Mouse (Mus musculus): ENCODE results near the gene Itpr2. TPM values are rescaled to one million over a fixed set of nuclear protein-coding genes. Genes with fewer than 3 reads are reported as not detected.

Itpr2 gene
- polyA plus RNA-seq, 1 experiment, result 6.6 TPM

DNA sequence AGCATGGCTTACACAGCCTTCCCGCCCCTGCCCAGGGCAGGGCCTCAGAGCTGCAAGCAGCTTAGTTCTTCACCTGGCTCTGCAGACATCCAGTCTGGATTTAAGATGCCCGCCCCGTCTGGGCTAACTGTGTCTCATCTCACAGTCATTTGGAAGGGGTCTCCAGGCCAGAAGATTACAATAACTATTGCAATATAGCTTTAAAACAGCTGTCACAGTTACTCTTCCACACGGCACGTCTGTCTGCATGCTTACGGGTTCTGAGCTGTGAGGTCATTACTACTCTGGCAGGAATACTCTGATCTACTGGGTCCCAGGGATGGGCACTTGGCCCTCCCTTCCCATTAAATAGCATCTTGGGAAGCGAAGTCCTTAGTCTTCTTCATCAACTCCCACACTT lies 393.3 kb downstream of the Itpr2 start:
- TF ChIP-seq POLR2A (IDR thresholded peaks at IDR 0.05; ENCODE audit: borderline replicate concordance, insufficient read depth, low read length) (no peak), CTCF (IDR thresholded peaks at IDR 0.05; ENCODE audit: borderline replicate concordance, insufficient read depth, low read depth, low read length) (no peak)
- H3K27me3 ChIP-seq (ENCODE audit: control insufficient read depth, insufficient read depth, low read length), result no peaks in the 10 kb centered on the region
- no peak for DNase-seq
- no peak overlapping the region for H3K27ac ChIP-seq (ENCODE audit: insufficient read depth, low read length)
- 89% methylated on average over 7 of the region's 7 CpGs for WGBS
- H3K4me3 ChIP-seq (replicated peaks; ENCODE audit: insufficient read depth, low read depth, low read length), result no peak overlapping the region
- H3K4me1 ChIP-seq (ENCODE audit: control insufficient read depth, insufficient read depth, low read length), result no peaks in the 10 kb centered on the region; the same call in 1 of the 2 replicates

DNA sequence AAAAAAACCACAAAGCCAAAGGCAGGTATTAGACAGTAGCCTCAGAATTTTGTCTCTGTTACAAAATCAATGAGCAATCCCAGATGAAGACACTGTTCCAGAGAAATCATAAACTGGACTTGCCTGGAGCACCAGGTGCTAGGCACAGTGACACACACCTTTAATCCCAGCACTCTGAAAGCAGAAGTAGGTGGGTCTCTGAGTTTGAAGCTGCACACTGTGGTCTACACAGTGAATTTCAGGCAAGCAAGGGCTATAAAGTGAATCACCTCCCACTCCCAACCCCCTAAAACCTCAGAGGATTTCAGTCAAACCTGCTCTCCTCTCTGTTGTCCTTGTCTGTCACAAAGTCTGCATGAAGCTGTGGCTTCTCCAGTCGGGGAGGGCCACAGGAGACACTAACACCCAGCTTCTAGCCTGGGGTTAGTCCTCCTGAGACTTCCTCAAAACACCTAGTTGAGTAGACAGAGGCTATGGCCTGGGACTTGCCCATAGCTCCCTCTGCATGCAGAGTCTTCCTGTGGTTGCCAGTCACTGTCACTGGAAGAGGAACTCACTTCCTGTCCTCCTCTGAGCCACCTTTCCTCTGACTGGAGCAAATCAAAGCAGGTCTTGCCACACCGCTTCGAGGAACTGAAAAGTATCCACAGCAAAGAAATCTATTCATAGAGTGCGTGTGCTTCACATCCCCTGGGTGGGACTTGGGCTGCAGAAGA lies 394.7 kb downstream of the Itpr2 start:
- Histone ChIP-seq H3K4me3 (replicated peaks; ENCODE audit: insufficient read depth, low read depth, low read length) (no peak overlapping the region), H3K27ac (ENCODE audit: insufficient read depth, low read length) (no peak overlapping the region), H3K27me3 (ENCODE audit: control insufficient read depth, insufficient read depth, low read length) (no peaks in the 10 kb centered on the region), H3K4me1 (ENCODE audit: control insufficient read depth, insufficient read depth, low read length) (no peaks in the 10 kb centered on the region)
- 87% methylated on average over 4 of the region's 4 CpGs for WGBS
- no peak for TF ChIP-seq CTCF (IDR thresholded peaks at IDR 0.05; ENCODE audit: borderline replicate concordance, insufficient read depth, low read depth, low read length)
- TF ChIP-seq POLR2A (IDR thresholded peaks at IDR 0.05; ENCODE audit: borderline replicate concordance, insufficient read depth, low read length), result no peak
- DNase-seq, result no peak

DNA sequence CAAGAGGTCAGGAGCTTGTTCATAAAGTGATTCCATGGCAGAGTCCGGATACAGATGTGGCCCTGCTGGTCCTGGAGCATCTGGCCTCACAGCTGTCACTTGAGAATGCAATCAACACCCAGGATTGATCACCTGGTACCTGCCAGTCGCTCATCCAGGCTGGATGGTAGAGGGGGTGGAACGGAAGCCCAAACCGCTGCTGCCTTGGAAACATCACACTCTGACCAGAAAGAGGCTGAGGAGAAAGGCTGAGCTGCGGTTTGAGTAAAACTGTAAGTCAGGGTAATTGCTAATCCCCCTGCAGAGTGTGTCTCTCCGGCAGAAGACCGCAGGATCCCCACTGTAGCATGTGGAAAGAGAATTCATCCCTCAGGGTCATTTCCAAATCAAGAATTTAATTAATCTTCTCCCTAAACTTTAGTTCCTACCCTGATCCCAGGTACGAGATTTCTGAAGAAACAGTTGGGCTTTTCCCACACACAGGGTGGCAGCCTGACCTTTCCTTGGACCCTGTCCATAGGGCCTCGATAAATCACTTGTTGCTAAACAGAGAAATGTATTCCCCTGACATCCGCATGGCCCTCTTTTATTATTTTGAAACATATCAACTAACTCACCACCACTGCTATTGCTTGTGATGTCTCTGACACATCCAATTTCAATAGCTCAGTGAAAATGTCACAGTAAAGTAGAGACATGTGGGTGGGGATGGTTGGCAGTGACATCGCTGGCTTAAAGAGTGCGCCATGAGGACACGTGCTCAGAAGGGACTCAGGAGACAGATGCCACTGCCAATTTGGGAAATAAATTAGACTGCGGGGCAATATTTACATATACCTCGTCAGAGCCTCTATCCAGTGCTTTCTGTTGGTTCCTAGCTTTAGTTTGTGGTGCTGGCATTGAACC lies 418.7 kb downstream of the Itpr2 start:
- Histone ChIP-seq H3K27ac (ENCODE audit: insufficient read depth, low read length) (no peak overlapping the region), H3K4me3 (replicated peaks; ENCODE audit: insufficient read depth, low read depth, low read length) (no peak overlapping the region), H3K27me3 (ENCODE audit: control insufficient read depth, insufficient read depth, low read length) (no peaks in the 10 kb centered on the region), H3K4me1 (ENCODE audit: control insufficient read depth, insufficient read depth, low read length) (no peaks in the 10 kb centered on the region)
- WGBS, result 64% methylated on average over 15 of the region's 15 CpGs
- no peak for TF ChIP-seq POLR2A (IDR thresholded peaks at IDR 0.05; ENCODE audit: borderline replicate concordance, insufficient read depth, low read length)
- TF ChIP-seq CTCF (IDR thresholded peaks at IDR 0.05; ENCODE audit: borderline replicate concordance, insufficient read depth, low read depth, low read length), result no peak
- DNase-seq, result no peak

DNA sequence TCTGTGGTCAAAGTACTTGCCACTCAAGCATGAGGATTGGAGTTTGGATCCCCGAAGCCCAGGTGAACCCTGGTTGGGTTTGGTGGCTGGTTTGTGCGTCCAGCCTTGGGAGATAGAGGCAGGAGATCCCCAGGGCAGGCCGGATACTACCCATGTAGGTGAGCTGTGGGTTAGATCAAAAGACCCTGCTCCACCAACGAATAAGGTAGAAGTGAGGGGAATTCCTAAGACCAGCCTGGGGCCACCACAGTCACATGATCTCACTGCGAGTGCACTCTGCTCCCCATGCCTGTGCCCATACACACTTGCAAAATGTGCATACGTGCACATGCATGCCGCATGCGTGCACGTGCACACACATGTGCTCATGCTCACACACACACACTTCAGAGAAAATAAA lies 419.5 kb downstream of the Itpr2 start:
- TF ChIP-seq POLR2A (IDR thresholded peaks at IDR 0.05; ENCODE audit: borderline replicate concordance, insufficient read depth, low read length) (no peak), CTCF (IDR thresholded peaks at IDR 0.05; ENCODE audit: borderline replicate concordance, insufficient read depth, low read depth, low read length) (no peak)
- Histone ChIP-seq H3K27me3 (ENCODE audit: control insufficient read depth, insufficient read depth, low read length) (no peaks in the 10 kb centered on the region), H3K4me1 (ENCODE audit: control insufficient read depth, insufficient read depth, low read length) (no peaks in the 10 kb centered on the region), H3K4me3 (replicated peaks; ENCODE audit: insufficient read depth, low read depth, low read length) (no peak overlapping the region), H3K27ac (ENCODE audit: insufficient read depth, low read length) (no peak overlapping the region)
- DNase-seq, result no peak
- 95% methylated on average over 9 of the region's 9 CpGs for WGBS

DNA sequence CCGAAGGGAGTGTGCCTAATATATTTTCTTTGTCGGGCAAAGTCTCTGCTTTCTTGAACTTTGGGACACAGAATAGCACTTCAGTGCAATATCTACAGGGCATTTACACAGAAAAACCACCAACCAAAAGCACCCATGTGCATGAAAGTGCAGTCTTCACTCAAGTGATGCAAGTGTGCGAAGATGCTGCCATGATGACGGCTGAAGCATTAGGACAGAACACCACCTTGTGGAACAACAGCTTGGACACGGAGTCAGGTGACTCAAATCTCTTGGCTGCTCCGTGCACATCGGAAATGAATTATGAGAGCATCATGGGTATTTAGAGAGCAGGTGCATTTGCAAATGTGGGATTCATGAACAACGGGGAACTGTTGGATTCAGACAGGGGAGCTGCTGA lies 420.4 kb downstream of the Itpr2 start:
- 64% methylated on average over 8 of the region's 8 CpGs for WGBS

DNA sequence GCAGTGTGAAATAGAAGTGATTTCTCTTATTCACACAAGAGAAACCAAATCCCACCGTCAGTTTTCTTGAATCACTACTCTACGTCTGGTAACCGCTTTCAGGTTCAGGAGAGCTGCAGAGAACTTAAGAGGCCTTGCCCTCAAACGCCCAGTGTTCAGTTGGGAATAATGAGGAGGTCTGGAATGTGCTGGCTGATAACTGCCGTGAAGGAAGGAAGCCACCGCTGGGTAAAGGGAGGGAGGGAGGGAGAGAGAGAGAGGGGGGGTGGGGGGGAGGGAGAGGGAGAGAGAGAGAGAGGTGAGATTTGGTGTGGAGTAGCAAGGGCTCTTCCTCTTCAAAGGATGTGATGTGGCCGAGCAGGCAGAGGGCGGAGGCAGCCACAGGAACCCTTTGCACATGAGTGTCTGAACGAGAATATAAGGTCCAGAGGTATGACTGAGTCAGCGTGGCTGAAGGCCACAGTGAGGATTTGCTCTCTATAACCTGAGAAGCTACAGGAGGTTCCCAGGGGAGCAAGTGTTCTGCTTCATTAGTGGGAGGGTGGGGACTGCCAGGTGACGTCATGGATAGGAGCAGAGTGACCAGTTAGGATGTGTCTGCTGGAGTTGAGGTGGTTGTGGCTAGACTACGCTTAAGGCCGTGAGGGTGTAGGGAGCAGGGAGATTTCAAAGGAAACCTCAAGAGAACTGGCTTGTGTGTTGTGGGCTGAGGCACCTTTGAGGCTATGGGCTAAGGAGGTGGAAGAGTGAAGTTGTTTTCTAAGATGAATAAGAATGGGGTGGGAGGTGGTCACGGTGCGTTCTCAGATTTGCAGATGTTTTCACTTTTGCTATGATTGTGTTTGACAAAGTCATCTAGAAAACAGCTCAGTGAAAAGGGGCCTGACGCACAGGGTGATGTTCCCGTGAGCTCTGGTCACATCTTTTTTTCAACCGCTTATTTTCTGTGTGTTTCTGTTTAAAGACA lies 421.2 kb downstream of the Itpr2 start:
- no peak overlapping the region for H3K27ac ChIP-seq (ENCODE audit: insufficient read depth, low read length)
- 86% methylated on average over 18 of the region's 18 CpGs for WGBS
- no peaks in the 10 kb centered on the region for H3K27me3 ChIP-seq (ENCODE audit: control insufficient read depth, insufficient read depth, low read length)
- TF ChIP-seq POLR2A (IDR thresholded peaks at IDR 0.05; ENCODE audit: borderline replicate concordance, insufficient read depth, low read length), result no peak
- TF ChIP-seq CTCF (IDR thresholded peaks at IDR 0.05; ENCODE audit: borderline replicate concordance, insufficient read depth, low read depth, low read length), result no peak
- H3K4me1 ChIP-seq (ENCODE audit: control insufficient read depth, insufficient read depth, low read length), result no peaks in the 10 kb centered on the region
- no peak for DNase-seq
- no peak overlapping the region for H3K4me3 ChIP-seq (replicated peaks; ENCODE audit: insufficient read depth, low read depth, low read length)

More for the DNA sequence above, 420.4 kb downstream of the Itpr2 start:
- Histone ChIP-seq H3K4me1 (ENCODE audit: control insufficient read depth, insufficient read depth, low read length) (no peaks in the 10 kb centered on the region), H3K4me3 (replicated peaks; ENCODE audit: insufficient read depth, low read depth, low read length) (no peak overlapping the region), H3K27me3 (ENCODE audit: control insufficient read depth, insufficient read depth, low read length) (no peaks in the 10 kb centered on the region), H3K27ac (ENCODE audit: insufficient read depth, low read length) (no peak overlapping the region)
- no peak for DNase-seq
- TF ChIP-seq POLR2A (IDR thresholded peaks at IDR 0.05; ENCODE audit: borderline replicate concordance, insufficient read depth, low read length) (no peak), CTCF (IDR thresholded peaks at IDR 0.05; ENCODE audit: borderline replicate concordance, insufficient read depth, low read depth, low read length) (no peak)

DNA sequence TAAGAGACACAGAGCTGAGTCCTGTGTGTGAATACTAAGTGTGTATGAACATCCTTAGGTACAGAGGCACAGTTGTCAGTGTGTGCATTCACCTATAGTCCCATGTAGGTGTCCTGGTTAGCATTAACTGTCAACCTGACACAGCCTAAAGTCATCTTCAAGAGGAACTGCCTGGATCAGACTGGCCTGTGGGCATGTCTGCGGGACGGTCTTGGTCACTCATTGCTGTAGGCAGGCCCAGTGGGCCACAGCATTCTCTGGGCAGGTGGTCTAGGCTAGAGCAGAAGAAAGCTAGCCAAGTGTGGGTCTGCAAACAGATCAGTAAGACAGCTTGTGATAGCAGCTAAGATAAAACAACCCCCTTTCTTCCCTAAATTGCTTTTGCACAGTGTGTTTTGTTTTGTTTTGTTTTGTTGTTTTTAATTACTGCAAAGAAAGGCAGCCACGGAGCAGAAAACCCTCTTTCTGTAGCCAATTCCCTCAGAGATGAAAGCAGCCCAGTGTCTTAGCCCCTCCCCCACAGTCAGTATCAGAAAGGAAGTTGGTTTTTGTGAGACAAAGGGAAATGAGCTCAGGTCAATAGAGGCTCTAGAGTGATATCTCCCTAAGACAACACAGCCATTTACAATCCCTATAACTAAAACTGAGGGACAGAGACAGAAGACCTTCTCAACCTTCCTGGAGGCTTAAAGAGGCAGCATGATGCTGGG lies 422.1 kb downstream of the Itpr2 start:
- H3K4me3 ChIP-seq (replicated peaks; ENCODE audit: insufficient read depth, low read depth, low read length), result no peak overlapping the region
- H3K4me1 ChIP-seq (ENCODE audit: control insufficient read depth, insufficient read depth, low read length), result no peaks in the 10 kb centered on the region
- H3K27me3 ChIP-seq (ENCODE audit: control insufficient read depth, insufficient read depth, low read length), result no peaks in the 10 kb centered on the region
- 78% methylated on average over 3 of the region's 3 CpGs for WGBS
- no peak overlapping the region for H3K27ac ChIP-seq (ENCODE audit: insufficient read depth, low read length)
- TF ChIP-seq POLR2A (IDR thresholded peaks at IDR 0.05; ENCODE audit: borderline replicate concordance, insufficient read depth, low read length) (no peak), CTCF (IDR thresholded peaks at IDR 0.05; ENCODE audit: borderline replicate concordance, insufficient read depth, low read depth, low read length) (no peak)
- DNase-seq, result no peak

Measured in cerebellum, adult 2 months (tissue).